Mouse (Mus musculus) heart, embryonic 14.5 days (tissue): Measurements from ENCODE around the gene Cpne5. TPM values are rescaled to one million over a fixed set of nuclear protein-coding genes. Genes with fewer than 3 reads are reported as not detected.
"Not testable (repeated sequence)": the region's sequence is repeated elsewhere in the genome, so short reads cannot be mapped to it uniquely, and the experiment has no call there.

Experiments used
- ATAC-seq: fragments of 200-750 bp; cut with Nextera tagmentation; 2 replicates; pipeline ENCODE4 v1.8.0; 2017; ENCODE audit warnings: low read depth, moderate TSS enrichment; ENCODE audit not compliant: insufficient number of reproducible peaks, insufficient read depth, low FRiP score
- H3K27ac ChIP-seq, 2 experiments: fragments of 200-500 bp in 1 of 2; fragments of 300-500 bp in 1 of 2; sonication (generic) in 1 of 2; replicated peaks in 1 of 2; 2 replicates each; pipeline ENCODE4 v1.5.1; 2012 to 2014; ENCODE audit warnings: low read depth in 2 of 2, low read length in 2 of 2, control low read depth in 1 of 2, mild to moderate bottlenecking in 1 of 2, mixed read lengths in 1 of 2; ENCODE audit not compliant: control insufficient read depth in 1 of 2, insufficient read depth in 1 of 2
- H3K27me3 ChIP-seq: fragments of 300-500 bp; sonication (generic); 2 replicates; pipeline ENCODE4 v1.6.1; 2014; ENCODE audit warnings: mild to moderate bottlenecking, low read length, control low read depth; ENCODE audit not compliant: control insufficient read depth, insufficient read depth
- H3K36me3 ChIP-seq: fragments of 300-500 bp; sonication (generic); 2 replicates; pipeline ENCODE4 v1.6.1; 2014; ENCODE audit warnings: mild to moderate bottlenecking, control low read depth, low read length, mixed read lengths; ENCODE audit not compliant: control insufficient read depth, insufficient read depth
- H3K4me1 ChIP-seq, 2 experiments: fragments of 200-500 bp in 1 of 2; fragments of 300-500 bp in 1 of 2; sonication (generic) in 1 of 2; 2 replicates each; pipeline ENCODE4 v1.6.1; 2012 to 2014; ENCODE audit warnings: low read length in 2 of 2, control low read depth in 1 of 2, mixed read lengths in 1 of 2; ENCODE audit not compliant: control insufficient read depth in 2 of 2, insufficient read depth in 2 of 2
- H3K4me2 ChIP-seq: fragments of 300-500 bp; sonication (generic); 2 replicates; pipeline ENCODE4 v1.6.1; 2014; ENCODE audit warnings: mild to moderate bottlenecking, low read length
- H3K4me3 ChIP-seq, 2 experiments: fragments of 200-500 bp in 1 of 2; fragments of 300-500 bp in 1 of 2; sonication (generic) in 1 of 2; 2 replicates each; pipeline ENCODE4 v1.5.1; 2012 to 2014; ENCODE audit warnings: low read length in 2 of 2, mild to moderate bottlenecking in 2 of 2, control low read depth in 1 of 2, low read depth in 1 of 2, moderate library complexity in 1 of 2; ENCODE audit not compliant: control insufficient read depth in 1 of 2, insufficient read depth in 1 of 2
- H3K9ac ChIP-seq: fragments of 300-500 bp; sonication (generic); 2 replicates; pipeline ENCODE4 v1.6.1; 2014; ENCODE audit warnings: mild to moderate bottlenecking, low read length
- H3K9me3 ChIP-seq: fragments of 300-500 bp; sonication (generic); 2 replicates; pipeline ENCODE4 v1.6.1; 2016; ENCODE audit warnings: low read length, control low read depth; ENCODE audit not compliant: control insufficient read depth
- WGBS: fragments of 180-500 bp; shearing (Covaris S2); extraction: QIAGEN DNeasy Blood & Tissue Kit; methylation state at CpG from one replicate; pipeline ENCODE4 v1.1.7; 2014; 5-methylcytosine and 5-hydroxymethylcytosine counted together
- polyA plus RNA-seq: library from polyadenylated mRNA; unstranded; fragments of >200 nt; fragmentation: Nextera tagmentation; extraction: Ambion mirVana; gene quantifications from 2 replicates; pipeline ENCODE4 v1.2.1, GENCODE M21; 2014

Cpne5 gene
- polyA plus RNA-seq, 1 experiment from 2014 or later, result 28.8 TPM

DNA sequence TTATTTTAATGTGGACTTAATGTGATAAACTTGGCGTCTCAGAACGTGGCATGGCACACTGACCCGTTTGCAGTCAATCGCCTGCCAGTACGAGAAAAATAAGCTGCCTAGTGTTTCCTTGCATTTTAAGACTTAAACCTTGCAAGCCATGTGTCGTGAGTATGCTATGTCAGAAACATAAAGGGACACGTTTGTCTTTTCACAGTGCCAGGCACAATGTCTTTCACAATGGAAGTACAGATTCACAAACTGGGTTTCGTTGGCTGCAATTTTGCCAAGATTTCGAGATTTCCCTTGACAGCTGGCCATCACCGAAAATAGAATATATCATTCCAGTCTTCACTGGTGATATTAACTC lies 31.4 kb upstream of the Cpne5 start:
- peak overlapping the region; percentile 78 for H3K4me2 ChIP-seq
- no peaks in the 10 kb centered on the region for H3K27me3 ChIP-seq
- H3K4me1 ChIP-seq, result peaks cover 7 to 25% of the 10 kb centered on the region in 2 experiments
- H3K9ac ChIP-seq, result peak overlapping the region; percentile 79
- WGBS, result 14% methylated on average over 10 of the region's 10 CpGs
- no peaks in the 10 kb centered on the region for H3K36me3 ChIP-seq
- H3K4me3 ChIP-seq, result peak overlapping the region; percentile 52 to 74
- no peaks in the 10 kb centered on the region for H3K9me3 ChIP-seq
- peak overlapping the region; percentile 74 to 87 for H3K27ac ChIP-seq
- no peak for ATAC-seq

DNA sequence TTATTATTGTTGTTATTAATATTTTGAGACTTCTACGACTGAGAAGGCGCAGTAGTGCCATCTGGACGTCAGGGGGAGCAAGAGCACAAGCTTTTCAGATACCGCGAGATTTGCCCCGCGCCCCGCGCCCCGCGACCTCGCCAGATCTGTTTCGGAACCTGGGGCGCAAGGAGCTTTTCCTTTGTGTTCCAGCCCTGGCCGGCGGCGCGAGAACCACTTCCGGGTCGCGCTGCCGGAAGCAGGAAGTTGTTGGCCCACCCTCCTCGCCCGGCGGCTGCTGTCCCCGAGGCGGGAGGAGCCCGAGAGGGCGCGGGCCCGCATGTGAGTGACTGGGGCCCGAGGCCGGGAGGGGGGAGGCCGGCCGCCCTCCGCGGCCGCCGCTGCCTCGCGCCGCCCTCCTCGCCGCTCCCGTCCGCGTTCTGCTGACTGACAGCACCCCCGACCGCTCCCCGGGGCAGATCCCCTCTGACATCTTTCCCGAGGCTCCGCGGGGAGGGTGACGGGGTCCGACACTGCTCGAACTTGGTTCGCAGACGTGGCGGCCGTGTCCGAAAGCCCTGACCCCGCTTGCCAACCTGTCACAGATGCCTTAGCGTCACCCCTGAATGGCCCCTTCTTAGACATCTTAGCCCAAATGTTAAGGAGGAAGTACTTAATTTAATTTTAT lies 30.8 kb upstream of the Cpne5 start, which contains the start of gene BC004004:
BC004004 (plus strand) TSS at position 107 of the 667 bp plus-strand sequence.
- peaks cover 10 to 23% of the 10 kb centered on the region in 2 experiments for H3K4me1 ChIP-seq
- peak within 1 kb of the TSS; percentile 52 to 74 for H3K4me3 ChIP-seq
- under 1% methylated on average over 58 of the region's 63 CpGs for WGBS
- no peaks in the 10 kb centered on the region for H3K27me3 ChIP-seq
- H3K36me3 ChIP-seq, result no peaks in the 10 kb centered on the region
- H3K27ac ChIP-seq, result peak within 1 kb of the TSS; percentile 74 to 87
- peak; percentile 82 for ATAC-seq
- peak within 1 kb of the TSS; percentile 79 for H3K9ac ChIP-seq
- peak within 1 kb of the TSS; percentile 78 for H3K4me2 ChIP-seq
- H3K9me3 ChIP-seq, result no peaks in the 10 kb centered on the region

DNA sequence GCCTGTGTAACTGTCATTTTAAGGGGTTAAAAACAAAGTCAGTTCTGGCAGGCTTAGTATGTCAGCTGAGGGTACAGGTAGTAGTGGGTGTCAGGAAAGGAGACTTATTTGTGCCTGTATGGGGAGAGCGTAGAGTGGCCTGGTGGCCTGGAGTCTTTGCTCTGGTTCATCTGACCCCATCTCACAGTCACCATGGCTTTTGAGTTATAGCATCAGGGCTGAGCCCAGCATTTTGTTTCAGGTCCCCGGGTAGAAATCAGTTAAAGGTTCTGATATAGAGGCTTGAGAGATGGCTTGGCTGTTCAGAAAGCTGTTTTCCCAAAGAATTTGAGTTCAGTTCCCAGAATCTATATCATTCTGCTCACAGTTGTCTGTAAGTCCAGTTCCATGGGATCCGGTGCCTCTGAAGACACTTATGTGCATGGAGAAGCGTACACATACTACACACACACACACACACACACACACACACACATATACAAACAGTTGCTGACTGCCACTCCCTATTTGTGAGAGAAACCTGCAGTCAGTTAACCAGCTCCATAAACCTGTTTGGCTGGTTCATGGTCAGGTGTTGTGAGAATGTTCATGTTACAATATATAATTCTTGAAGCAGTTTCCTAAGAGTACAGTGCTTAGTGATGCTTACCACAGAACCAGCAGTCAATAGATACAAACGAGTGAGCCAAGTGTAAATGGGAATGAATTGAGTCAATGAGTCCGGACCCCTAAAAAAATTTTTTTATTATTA lies 30.1 kb upstream of the Cpne5 start:
- peaks cover 10 to 22% of the 10 kb centered on the region in 2 experiments for H3K4me1 ChIP-seq
- H3K9ac ChIP-seq, result peak overlapping the region; percentile 79
- WGBS, result 63% methylated on average over 6 of the region's 6 CpGs
- H3K4me3 ChIP-seq, result peak overlapping the region in 1 of 2 experiments; percentile 52; a peak in 2 of 4 replicates
- H3K36me3 ChIP-seq, result no peaks in the 10 kb centered on the region
- no peaks in the 10 kb centered on the region for H3K9me3 ChIP-seq
- no peaks in the 10 kb centered on the region for H3K27me3 ChIP-seq
- no peak for ATAC-seq
- H3K27ac ChIP-seq, result peak overlapping the region in 1 of 2 experiments; percentile 74; a peak in 2 of 4 replicates
- H3K4me2 ChIP-seq, result peak overlapping the region; percentile 78

DNA sequence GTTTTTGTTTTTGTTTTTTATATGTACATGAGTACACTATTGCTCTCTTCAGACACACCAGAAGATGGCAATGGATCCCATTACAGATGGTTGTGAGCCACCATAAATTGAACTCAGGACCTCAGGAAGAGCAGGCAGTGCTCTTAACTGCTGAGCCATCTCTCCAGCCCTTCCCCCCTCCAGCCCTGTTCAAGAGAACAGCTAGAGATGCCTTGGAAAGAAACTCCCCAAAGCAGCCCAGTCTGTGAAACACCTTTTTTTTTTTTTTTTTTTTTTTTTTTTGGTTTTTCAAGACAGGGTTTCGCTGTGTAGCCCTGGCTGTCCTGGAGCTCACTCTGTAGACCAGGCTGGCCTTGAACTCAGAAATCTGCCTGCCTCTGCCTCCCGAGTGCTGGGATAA lies 29.1 kb upstream of the Cpne5 start:
- H3K9me3 ChIP-seq, H3K4me3 ChIP-seq, H3K27me3 ChIP-seq, ATAC-seq, H3K27ac ChIP-seq, H3K9ac ChIP-seq, H3K36me3 ChIP-seq, H3K4me2 ChIP-seq: not testable (repeated sequence)
- WGBS, result 67% methylated on average over 2 of the region's 2 CpGs
- peaks cover 13 to 31% of the 10 kb centered on the region in 2 experiments for H3K4me1 ChIP-seq

DNA sequence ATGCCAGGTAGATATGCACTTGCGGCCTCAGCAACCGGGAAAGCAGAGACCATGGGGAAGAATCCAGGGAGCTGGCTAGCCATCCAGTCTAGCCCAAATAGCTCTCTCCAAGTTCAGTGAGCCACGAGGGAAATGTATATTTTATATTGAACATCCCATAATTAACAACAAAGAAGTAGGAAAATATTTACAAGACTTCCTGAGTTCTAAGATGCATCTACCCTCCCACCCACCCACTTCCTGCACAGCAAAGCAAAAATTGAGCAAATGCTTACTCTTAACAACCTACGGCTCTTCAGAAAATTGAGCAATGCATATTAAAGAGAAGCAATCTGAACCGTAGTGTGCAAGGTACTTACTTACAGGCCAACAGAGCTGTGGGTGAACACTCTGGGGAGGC lies 26.8 kb upstream of the Cpne5 start:
- Histone ChIP-seq H3K27me3 (no peaks in the 10 kb centered on the region), H3K4me1 (peaks cover 10 to 26% of the 10 kb centered on the region in 2 experiments), H3K9ac (peak overlapping the region; percentile 85), H3K36me3 (peaks cover 20% of the 10 kb centered on the region), H3K27ac (peak overlapping the region; percentile 98 to 99), H3K4me3 (peak overlapping the region in 1 of 2 experiments; percentile 72; a peak in 1 of 4 replicates), H3K4me2 (peak overlapping the region; percentile 71), H3K9me3 (no peaks in the 10 kb centered on the region)
- 87% methylated on average over 5 of the region's 5 CpGs for WGBS
- ATAC-seq, result no peak

DNA sequence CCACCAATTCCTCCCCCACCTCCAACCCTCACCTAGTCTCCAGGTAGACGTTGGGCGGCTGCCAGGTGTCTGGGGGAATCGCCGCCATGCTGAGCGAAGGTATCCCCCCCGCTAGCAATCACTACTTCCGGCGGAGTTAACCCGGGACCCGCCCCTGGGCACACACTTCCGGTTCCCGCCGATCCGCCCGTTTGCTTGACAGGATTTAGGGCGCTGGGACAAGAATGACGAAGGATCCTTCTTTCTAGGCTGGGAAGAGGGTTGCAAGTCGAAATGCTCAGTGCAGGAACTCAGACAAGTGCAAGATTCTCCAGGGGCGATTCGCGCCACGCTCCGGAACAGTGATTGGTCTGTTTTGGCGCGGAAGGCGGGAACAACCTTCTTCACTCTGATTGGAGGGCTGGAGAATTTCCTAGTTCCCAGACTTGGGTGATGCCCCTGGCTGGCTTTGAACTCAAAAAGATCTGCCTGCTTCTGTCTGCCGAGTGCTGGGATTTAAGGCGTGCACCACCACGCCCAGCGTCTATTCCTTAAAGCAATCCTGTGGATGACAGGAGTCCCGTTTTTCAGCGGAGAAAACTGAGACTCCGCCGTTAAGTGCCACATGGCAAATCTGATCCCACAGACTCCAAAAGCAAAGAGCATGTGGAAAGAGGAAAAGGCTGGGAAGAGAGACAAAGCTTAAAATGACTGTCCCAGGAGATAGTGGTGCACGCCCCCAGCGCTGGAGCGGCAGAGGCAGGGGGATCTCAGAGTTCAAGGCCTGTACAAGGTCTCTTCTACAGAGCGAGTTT lies 26.1 kb upstream of the Cpne5 start, which contains the start of gene Ppil1:
Ppil1 (minus strand) TSS at position 347 of the 794 bp plus-strand sequence.
- Histone ChIP-seq H3K9ac (peak within 1 kb of the TSS; percentile 85), H3K4me1 (peaks cover 8 to 28% of the 10 kb centered on the region in 2 experiments; a peak in 3 of 4 replicates), H3K4me2 (peak within 1 kb of the TSS; percentile 71), H3K27ac (peak within 1 kb of the TSS; percentile 98 to 99), H3K4me3 (peak within 1 kb of the TSS; percentile 72 to 81), H3K36me3 (peaks cover 20% of the 10 kb centered on the region), H3K9me3 (no peaks in the 10 kb centered on the region), H3K27me3 (no peaks in the 10 kb centered on the region)
- peak; percentile 54; the same call in 1 of the 2 replicates for ATAC-seq
- WGBS, result 7% methylated on average over 38 of the region's 38 CpGs

DNA sequence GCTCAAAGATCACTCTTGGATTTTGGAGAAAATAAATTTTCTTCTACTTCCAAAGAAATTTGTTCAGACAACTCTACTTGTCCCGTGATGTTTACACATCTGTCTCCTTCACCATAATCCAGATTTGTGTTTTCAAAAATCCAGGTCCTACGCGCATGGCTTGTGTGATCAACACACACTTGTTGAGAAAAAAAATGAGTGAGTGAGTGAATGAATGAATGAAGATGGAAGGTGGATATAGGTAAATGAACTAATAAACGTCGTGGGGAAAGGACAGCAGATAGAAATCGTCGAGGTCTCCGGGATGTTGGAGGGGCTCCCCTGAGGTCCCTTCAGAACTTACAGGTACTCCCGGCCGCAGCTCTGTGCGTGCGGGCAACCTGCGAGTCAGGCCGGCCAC lies 25.4 kb upstream of the Cpne5 start:
- Histone ChIP-seq H3K4me2 (peak overlapping the region; percentile 71), H3K9me3 (no peaks in the 10 kb centered on the region), H3K4me3 (peak overlapping the region; percentile 72 to 81), H3K9ac (peak overlapping the region; percentile 85), H3K27ac (peak overlapping the region; percentile 98 to 99), H3K36me3 (peaks cover 22% of the 10 kb centered on the region), H3K27me3 (no peaks in the 10 kb centered on the region), H3K4me1 (peaks cover 11 to 34% of the 10 kb centered on the region in 2 experiments; a peak in 3 of 4 replicates)
- WGBS, result 0% methylated on average over 14 of the region's 14 CpGs
- no peak for ATAC-seq
